Mouse (Mus musculus): ENCODE measurements around the gene Stt3b.

- no peak for TF ChIP-seq GATA1 (IDR thresholded peaks at IDR 0.05; ENCODE audit: low read length)
- TF ChIP-seq TAL1 (IDR thresholded peaks at IDR 0.05; ENCODE audit: low read length), result no peak
These were observed 16.3 kb upstream of the Stt3b start for GRCm38 (mm10) chr9:115326533-115326890.

Data from erythroblast, embryonic 14.5 days (primary cell).